Mouse (Mus musculus): ENCODE measurements around the gene Fanci. TPM values are rescaled to one million over a fixed set of nuclear protein-coding genes. Genes with fewer than 3 reads are reported as not detected.

Fanci gene
- total RNA-seq, 2 experiments from 2014 or later = 0.16 to 0.53 TPM

DNA sequence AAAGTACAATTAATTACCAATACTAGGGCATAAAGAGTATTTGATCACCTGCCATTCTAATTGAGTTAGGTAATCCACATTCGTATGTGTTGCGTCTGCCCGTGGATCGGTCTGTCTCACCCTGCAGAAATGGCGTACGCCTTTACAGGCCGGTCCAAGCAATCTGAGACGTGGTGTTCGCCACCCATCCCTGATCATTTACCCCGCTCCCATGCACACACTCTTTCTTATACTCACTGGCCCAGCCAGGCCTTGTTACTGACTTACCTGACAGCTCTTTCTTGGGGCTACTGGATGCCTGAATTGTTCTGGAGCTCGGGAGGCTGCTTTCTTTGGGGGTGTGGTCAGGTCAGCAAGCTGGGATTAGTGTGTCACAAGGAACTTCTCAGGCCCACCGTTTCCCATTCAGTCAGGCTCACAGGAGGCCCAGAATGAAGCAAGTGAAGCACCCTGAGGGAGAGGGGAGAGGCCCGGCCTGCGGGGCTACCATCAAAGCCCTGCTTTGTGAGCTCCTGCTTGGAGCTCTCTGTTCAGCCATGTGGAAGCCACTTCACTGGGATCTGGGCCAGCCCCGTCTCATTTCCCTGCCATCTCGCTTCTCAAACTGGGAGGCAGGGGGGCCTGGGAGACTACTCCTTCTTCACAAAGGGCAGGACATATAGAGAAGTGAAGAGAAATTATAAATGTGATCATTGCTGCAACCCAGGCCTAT, 5.2 kb upstream of the Fanci start, which contains the start of gene Rlbp1:
Gene Rlbp1, minus strand, starts transcription at position 627 of the 712 bp plus-strand sequence.
- intact Hi-C loops (cut with DNase I) = no loop called here
- DNase-seq = no peak

DNA sequence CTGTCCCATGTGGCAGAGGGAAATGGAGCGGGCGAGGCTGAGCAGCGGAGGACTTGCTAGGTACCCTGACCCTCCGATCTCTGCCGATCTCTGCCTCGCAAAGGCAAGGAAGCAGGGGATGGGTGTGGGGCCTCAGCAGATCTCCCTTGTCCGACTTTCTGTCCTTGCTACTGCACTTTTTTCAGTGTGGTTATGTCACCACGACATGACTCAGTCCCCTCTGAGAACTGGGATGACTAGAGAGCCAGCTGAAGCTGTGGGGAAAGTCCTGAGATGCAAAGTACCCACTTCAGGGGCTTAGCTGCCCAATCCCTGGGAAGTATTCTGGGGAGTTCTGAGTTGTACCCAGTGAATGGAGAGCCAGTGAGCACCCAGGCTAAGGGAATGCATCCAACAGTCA, 4.6 kb upstream of the Fanci start:
- intact Hi-C loops (cut with DNase I) = no loop called here
- DNase-seq = no peak

DNA sequence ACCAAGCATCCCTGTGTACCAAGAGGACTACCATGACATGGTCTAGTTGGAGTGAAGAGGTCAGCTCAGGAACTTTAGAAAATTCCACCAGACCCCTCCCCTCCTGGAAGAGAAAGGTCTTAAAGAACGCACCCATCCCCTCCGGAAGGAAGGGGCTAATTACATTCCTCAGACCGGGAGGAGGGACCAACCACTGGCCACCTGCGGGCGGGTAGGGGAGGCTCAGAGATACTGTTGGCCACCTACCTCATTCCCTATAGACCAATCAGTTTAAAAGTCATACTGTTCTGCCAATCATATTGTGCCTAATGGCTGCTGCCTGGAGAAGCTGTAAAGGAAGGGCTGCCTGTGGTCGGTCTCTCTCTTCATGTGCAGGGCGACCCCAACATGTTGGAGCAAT, 3.7 kb upstream of the Fanci start:
- intact Hi-C loops (cut with DNase I) = no loop called here

DNA sequence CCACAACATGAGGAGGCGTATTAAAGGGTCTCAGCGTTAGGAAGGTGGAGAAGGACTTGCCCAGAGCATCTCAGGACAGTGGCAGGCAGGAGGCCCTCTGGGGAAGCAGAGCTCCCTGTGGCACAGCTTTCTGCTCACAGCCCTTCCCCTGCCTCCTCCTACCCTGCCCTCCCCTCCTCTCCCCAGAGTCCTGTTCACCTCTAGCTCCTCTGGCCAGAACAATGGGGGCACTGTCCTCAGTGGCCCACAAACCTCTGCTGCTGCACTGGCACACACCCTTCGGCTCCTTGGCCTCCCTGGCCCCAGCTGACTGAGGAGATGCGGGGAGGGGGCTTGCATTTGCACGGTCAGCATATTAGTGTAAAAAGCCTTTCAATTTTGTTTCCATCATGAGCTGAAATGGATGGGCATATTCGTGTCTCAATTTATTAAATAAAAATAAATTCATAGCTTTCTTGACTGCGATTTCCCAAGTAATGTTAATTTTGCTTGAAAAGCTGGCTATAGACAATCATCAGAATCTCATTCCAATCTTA, 3.0 kb upstream of the Fanci start:
- no peak for DNase-seq
- intact Hi-C loops (cut with DNase I) = no loop called here

More for the DNA sequence above, 3.7 kb upstream of the Fanci start:
- no peak for DNase-seq

DNA sequence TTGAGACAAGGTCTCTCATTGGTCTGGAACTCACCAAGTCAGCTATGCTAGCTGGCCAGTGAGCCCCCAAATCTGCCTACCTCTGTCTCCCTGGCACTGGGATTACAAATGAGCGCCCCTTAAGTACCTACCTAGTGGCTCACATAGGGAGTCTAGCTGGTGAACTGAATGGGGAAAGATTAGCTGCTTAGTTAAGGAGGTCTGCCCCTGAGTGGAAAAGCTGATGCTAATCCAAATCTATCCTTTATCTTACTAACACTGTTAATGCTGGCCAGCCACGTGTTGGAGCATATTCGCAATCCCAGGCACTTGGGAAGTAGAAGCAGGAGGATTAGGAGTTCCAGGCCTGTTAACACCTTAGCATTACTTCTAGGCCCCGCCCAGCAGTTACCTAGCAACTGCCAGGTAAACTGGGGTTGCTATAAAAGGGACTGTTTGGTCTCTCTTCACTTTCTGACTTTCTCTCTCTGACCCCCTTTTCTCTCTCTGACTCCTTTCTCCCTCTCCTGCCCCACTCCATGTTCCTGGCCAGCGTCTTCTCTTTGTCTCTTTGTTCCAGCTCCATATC, 1.5 kb upstream of the Fanci start:
- DNase-seq = no peak
- intact Hi-C loops (cut with DNase I) = loop anchor here (5.0 kb wide), 1 partner anchor 77 kb away; the partner anchor contains the start of gene Polg

DNA sequence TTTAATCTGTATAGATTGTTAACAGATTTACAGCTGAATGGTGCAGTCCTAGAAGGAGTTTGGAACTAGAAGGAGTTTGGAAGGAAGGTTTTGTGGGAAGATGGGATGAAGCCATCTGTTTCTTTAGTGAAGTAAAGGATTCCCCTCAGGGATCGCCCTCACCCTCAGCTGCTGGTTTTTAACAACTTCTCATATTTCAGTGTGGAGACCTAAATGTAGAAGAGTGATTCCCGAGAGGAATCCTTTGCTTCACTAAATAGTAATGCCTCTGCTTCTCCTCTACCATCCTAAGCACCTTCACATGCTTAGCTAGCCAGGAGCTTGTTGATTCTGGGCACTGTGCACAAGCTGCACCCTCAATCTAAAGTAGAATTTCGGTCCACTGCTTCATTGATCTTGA, 258 bp upstream of the Fanci start:
- DNase-seq = no peak
- intact Hi-C loops (cut with DNase I) = loop anchor here (5.0 kb wide), 1 partner anchor 76 kb away; the partner anchor contains the start of gene Polg

DNA sequence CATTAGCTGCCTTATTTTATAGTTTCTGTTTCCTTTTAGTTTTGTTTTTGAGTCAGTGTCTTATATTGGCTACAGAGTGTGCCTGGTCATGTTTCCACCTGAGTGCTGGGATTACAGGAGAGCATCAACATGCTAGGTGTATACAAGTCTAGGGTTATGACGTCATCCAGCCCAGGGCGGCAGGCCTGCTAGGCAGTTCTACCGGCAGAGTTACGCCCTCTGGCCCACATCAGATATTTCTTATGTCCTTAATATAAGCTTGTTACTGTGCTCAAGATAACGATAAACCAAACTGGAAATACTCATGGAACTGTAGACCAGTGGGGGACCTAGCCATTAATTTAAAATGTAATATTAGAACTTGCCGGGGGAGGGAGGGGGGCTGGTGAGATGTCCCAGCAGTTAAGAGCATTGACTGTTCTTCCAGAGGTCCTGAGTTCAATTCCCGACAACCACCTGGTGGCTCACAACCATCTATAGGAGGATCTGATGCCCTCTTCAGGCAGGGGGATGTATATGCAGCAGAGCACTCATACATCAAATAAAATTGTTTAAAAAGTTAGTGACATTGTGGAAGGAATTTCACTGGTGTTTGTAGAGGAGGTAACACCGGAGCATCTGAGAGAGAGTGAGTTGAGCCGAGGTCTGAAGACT, 1.3 kb downstream of the Fanci start:
- DNase-seq = no peak

DNA sequence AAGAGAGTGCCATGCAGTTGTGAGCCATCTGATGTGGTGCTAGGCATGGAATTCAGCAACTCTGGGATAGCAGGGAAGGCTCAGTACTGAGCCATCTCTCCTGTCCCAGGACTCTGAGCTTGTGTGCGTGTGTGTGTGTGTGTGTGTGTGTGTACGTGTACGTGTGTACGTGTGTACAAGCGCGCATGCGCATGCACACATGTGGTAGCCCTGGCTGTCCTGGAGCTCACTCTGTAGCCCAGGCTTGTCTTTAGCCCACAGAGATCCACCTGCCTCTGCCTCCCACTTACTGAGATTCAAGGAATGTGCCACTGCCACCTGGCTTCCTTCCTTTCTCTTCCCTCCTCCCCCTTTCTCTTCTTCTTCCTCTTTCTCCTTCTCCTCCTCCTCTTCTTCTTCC, 2.2 kb downstream of the Fanci start:
- intact Hi-C loops (cut with DNase I) = loop anchor here (5.0 kb wide), 1 partner anchor 73 kb away; the partner anchor contains the start of gene Polg

More for the DNA sequence above, 1.3 kb downstream of the Fanci start:
- intact Hi-C loops (cut with DNase I) = loop anchor here (5.0 kb wide), 1 partner anchor 74 kb away; the partner anchor contains the start of gene Polg

DNA sequence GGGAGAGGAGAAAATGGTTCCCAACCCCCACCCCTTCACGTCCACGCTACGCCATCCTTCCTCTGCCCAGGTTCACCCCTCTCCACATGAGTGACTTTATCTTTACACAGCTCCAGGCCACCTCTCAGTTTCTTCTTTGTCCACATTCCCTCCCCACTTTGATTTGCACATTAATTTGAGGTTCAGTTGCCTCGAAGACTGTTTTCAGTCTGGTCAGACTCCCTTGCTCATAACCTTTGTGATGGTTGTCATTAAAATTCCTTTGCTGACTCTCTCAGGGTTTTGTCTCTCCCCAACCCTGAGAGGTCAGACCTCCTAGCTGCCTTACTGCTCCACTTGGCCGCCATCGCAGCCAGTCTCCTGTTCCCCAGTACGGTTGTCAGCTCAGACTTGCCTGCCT, 2.9 kb downstream of the Fanci start:
- no peak for DNase-seq
- intact Hi-C loops (cut with DNase I) = loop anchor here (5.0 kb wide), 1 partner anchor 73 kb away; the partner anchor contains the start of gene Polg

More for the DNA sequence above, 2.2 kb downstream of the Fanci start:
- DNase-seq = no peak

DNA sequence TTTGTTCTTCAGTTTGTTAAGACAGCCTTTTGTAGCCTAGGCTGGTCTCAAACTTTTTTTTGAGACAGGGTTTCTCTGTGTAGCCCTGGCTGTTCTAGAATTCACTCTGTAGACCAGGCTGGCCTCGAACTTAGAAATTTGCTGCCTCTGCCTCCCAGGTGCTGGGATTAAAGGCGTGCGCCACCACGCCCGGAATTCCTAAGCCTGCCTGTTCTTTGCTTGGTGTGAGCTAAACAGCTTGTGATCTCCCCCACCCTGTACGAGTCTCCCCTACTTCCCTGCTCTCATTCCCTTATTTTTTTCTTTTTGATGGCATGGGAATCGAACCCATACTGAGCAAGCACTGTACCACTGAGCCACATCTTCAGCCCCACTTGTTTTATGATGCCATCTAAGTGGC, 3.5 kb downstream of the Fanci start:
- DNase-seq = no peak

DNA sequence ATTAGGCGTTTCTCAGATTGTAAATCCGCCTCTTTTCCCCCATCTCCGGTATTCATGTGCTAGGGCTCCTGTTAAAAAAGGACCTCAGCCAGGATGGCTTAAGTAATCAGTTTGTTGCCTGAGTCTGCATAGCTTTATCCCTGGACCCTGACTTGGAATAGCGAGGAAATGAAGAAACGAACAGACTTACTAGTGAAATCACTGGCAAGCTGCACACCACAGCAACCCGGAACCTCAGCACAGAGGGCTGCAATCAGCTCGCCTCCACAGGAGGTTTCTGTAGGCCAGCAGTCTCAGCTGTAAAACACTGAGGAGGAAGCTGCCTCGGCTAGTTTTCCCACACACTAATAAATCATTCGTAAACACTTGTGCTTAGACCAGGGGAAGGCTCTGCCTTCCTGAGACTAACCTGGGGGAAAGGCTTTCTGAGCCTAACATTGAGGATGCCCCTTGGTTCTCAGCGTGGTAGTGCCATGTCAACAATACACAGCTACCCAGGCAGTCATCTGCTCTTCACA, 5.8 kb downstream of the Fanci start:
- DNase-seq = no peak

More for the DNA sequence above, 3.5 kb downstream of the Fanci start:
- intact Hi-C loops (cut with DNase I) = no loop called here

DNA sequence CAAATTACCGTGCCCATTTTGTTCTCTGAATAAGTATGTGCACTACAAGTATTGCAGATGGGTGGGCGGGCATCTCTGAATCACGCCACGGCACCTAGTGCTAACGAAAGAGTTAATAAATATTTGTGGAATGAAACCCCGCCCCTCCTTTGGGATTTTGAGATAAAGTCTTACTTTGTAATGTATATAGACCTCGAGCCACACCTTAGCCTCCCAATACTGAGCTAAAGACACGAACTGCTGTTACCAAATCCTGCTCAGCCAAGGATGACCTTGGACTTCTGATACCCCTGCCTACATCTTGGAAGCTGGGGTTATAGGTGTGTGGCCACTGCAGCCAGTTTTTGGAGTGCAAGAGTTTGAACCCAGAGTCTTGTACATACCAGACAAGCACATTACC, 6.7 kb downstream of the Fanci start:
- intact Hi-C loops (cut with DNase I) = no loop called here
- no peak for DNase-seq

More for the DNA sequence above, 5.8 kb downstream of the Fanci start:
- intact Hi-C loops (cut with DNase I) = no loop called here

DNA sequence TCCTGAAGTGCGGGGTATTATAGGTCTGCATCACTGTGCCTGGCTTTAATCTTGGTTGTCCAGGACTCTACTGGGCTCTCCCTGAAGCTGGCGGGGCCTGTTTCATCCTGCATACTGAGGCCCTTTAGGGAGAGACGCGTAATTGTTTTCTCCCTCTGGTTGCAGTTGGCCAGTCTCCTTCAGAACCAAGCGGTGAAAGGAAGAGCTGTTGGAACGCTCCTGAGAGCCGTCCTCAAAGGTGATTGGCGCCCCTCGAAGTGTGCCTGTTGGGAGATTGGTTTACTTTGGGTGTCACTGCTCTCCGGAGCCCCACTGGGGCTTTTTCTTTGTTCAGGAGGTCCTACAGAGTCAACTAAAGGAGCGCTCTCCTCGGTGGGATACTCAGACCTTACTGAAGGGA, 7.2 kb downstream of the Fanci start:
- intact Hi-C loops (cut with DNase I) = no loop called here

DNA sequence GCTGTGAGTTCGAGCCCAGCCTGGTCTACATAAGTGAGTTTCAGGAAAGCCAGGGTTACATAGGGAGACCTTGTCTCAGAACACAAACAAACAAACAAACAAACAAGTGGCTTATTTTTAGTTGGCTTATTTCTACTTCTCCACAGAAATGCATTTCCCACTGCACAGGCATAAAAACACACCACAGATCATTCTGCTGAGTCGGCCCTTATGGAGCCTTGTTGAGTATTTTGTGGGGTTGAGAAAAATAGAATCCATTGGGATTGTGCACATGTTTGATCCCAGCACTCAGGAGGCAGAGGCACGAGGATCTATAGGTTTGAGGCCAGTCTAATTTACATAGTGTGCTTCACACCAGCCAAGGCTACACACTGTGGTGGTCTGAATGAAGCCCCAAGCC, 8.6 kb downstream of the Fanci start:
- intact Hi-C loops (cut with DNase I) = no loop called here

More for the DNA sequence above, 7.2 kb downstream of the Fanci start:
- no peak for DNase-seq

DNA sequence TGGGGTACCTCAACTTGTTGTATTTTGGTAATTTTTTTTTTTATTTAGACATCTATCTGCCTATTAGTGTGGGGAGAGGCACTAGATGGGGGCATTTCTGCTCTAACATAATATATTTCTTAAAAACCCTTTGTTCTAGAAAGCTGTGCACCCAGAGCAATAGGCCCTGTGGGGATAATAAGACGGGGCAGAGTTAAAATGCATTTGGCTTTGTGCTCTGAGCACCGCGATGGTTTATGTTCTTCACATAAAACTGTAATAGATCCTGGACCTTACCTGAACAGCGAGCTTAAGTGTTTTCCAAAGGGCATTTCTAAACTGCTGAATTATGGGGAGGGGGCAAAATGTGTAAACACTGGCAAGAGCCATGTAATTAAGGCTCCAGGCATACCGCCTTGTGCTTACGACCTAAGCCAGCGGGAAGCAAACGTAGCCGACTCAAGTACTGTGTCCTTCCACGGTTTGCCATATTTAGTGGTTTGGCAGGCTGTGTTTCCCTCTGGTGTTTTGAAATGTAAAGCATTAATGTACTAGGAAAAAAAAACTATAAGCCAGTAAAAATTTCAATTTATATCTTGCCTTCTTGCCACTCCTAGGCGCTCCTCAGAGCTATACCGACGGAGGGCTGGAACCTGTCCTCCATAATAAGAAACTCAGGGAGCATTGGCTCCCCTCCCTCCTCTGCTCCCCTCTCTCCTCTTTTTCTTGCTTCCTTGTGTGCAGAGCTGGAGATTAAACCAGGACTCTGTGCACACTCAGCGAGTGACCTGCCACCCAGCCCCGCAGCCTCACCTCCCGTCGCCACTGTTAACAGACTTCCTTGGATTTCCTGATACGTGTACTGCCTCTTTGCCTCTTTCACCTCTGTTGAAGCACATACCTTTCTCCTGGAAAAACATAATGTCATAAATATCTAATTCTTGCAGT, 23.0 kb downstream of the Fanci start:
- intact Hi-C loops (cut with DNase I) = no loop called here

More for the DNA sequence above, 8.6 kb downstream of the Fanci start:
- DNase-seq = no peak

DNA sequence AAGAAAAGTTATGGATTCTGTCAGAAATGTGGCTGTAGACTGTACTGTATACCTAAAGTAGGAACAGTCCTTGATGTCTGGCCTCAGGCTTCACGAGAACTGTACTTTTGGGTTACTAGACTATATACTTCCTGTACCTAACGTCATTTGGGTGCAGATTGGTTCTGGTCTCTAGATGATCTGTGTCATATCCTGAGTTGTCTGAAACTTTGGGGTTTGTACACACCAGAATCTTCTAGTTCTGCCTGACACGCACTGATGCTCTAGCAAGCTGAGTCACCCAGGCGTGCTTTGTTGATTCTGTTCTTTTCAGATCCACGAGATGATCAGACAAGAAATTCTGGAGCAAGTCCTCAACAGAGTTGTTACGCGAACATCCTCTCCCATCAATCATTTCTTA, 28.2 kb downstream of the Fanci start:
- no peak for DNase-seq
- intact Hi-C loops (cut with DNase I) = no loop called here

More for the DNA sequence above, 23.0 kb downstream of the Fanci start:
- no peak for DNase-seq

DNA sequence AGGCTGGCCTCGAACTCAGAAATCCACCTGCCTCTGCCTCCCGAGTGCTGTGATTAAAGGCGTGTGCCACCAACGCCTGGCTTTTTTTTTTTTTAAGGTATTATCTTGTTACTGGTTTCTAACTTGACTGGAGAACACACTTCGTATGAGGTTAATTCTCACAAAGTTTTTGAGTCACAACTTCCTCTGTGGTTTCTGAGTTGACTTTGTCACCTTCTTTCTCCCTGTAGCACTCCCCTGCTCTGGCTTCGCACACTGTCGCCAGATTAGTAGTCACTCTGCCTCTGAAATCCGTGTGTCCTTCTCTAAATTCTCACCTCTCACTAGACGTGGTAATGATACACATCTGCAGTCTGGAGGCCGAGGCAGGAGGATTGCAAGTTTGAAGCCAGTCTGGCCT, 31.1 kb downstream of the Fanci start:
- intact Hi-C loops (cut with DNase I) = no loop called here

DNA sequence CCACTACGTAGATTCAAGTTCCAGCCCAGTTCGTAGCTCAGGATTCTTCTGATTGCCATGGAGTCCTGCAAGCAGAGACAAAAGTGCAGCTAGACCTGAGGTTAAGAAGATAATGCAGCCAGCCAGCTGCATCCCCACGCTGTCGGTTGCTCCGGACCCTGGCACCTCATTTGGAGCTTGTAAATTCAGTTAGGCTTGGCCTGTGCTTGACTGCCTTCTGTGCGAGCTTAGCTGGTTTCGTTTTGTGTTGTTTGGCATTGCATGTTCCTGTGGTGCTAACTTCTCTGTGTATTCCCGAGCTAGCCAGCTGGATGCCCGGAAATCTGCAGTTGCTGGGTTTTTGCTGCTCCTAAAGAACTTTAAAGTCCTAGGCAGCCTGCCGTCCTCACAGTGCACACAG, 34.1 kb downstream of the Fanci start:
- no peak for DNase-seq
- intact Hi-C loops (cut with DNase I) = no loop called here

More for the DNA sequence above, 31.1 kb downstream of the Fanci start:
- DNase-seq = no peak

DNA sequence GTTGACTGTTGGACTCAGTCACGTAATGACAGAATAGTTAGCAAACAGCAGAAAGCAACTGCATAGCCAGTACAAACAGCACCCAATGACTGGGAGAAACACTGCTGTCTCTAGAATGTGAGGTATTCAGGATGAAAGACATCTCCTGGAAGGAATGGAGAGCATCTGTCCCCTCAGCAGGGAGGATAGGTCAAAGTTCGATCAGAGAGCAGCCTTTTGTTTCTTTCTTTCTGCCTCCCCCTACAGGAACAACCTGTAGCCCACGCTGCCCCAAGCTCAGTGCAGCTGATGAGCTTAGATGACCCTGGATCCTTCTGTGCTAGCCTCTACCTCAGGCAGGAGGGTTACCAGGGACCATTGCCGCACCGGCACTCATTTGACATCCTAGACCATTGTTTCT, 36.5 kb downstream of the Fanci start:
- DNase-seq = no peak
- intact Hi-C loops (cut with DNase I) = no loop called here

DNA sequence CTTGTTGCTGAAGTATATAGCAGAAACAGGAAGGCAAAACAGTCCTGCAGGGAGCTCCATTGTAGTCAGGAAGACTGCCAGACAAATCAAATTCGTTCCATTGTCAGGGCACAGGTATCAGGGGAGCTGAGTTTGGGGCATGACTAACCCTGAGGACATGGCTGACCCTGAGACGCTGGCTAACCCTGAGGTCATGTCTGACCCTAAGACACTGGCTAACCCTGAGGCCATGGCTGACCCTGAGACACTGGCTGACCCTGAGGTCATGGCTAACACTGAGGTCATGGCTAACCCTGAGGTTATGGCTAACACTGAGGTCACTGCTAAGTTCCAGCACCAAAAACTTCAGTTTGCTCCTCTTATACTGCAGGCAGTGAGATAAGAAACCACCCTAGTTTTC, 48.3 kb downstream of the Fanci start:
- DNase-seq = no peak
- intact Hi-C loops (cut with DNase I) = no loop called here
